Mouse (Mus musculus) spleen, adult 2 months (tissue): ENCODE measurements around the gene Rgs5.

ENCODE experiments used
- CTCF ChIP-seq: fragments of 200-500 bp; IDR thresholded peaks from 2 replicates; pipeline ENCODE4 v1.5.1; 2011; ENCODE audit warnings: mild to moderate bottlenecking, inconsistent platforms; ENCODE audit not compliant: insufficient read depth, insufficient read length, insufficient replicate concordance; ENCODE audit errors: extremely low read depth
- POLR2A ChIP-seq: fragments of 200-500 bp; IDR thresholded peaks from 2 replicates; pipeline ENCODE4 v1.6.1; 2011; ENCODE audit warnings: low read depth, low read length, inconsistent platforms

- TF ChIP-seq POLR2A (no peak), CTCF (no peak)
Measured at GRCm38 (mm10) chr1:169699184-169699583, 43.9 kb downstream of the Rgs5 start.
